Mouse (Mus musculus) left cerebral cortex, postnatal 36 days (tissue): Measurements from ENCODE around the gene Rpl23. TPM values are rescaled to one million over a fixed set of nuclear protein-coding genes. Genes with fewer than 3 reads are reported as not detected.

Source experiments
- DNase-seq, 2 experiments: peaks; one replicate each; pipeline ENCODE4 v3.0.0; 2021 to 2022; ENCODE audit warnings: low spot score in 2 of 2, mixed read lengths in 1 of 2
- intact Hi-C: fragments of 180-260 bp; cut with DNase I; formaldehyde crosslinking; loops from one replicate; pipeline ENCODE4 v1.15.1; 2025
- total RNA-seq, 2 experiments: library from RNA; stranded (reverse); gene quantifications; 2 replicates each; pipeline ENCODE4 v1.2.3; 2021

Gene Rpl23
- 100 to 1,000 TPM; 330 to 339 TPM for total RNA-seq

- intact Hi-C loops, result loop anchor here (1.0 to 2.0 kb wide), 3 partner anchors 15 to 101 kb away; partner anchors contain the start of gene Cwc25
- peak; percentile 99 for DNase-seq
Observed at GRCm38 (mm10) chr11:97781832-97782563, at the start of gene Rpl23. Gene Rpl23, minus strand, starts transcription at chr11:97782437.

- no peak for DNase-seq
Observed at GRCm38 (mm10) chr11:97832001-97832400, 49.8 kb upstream of the Rpl23 start.

GRCm38 (mm10) chr11:97830501-97830900, 48.3 kb upstream of the Rpl23 start:
- intact Hi-C loops, result no loop called here
- no peak for DNase-seq

More at GRCm38 (mm10) chr11:97832001-97832400, 49.8 kb upstream of the Rpl23 start:
- intact Hi-C loops, result no loop called here

DNA sequence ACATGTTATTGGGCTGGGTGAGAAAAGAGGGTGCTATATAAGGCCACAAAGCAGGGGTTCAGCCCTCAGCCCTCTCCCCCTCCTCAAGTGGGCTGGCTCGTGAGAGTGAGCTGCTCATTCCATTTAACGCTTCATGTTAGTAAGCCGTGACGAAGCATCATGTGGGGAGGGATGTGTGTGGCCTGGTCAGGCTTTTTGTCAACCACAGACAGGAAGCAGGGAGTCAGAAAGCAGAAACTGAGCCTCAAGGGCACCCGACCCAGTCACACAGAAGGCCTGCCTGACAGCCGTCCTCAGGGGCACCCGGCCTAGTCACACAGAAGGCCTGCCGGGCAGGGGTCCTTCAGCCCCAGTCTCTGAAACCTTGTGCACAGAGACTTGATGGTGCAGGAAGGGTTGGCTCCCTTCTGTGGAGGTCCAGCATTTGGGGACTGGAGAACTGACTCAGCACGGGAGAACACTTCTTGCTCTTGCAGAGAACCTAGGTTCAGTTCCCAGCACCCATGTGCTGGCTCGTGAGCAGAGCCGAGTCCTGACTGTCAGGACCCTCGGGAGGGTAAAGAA, 47.8 kb upstream of the Rpl23 start:
- no peak for DNase-seq
- intact Hi-C loops, result no loop called here

- no peak for DNase-seq
- intact Hi-C loops, result no loop called here
Observed at GRCm38 (mm10) chr11:97829365-97829764, 47.1 kb upstream of the Rpl23 start.

- intact Hi-C loops, result no loop called here
- DNase-seq, result no peak
Observed at GRCm38 (mm10) chr11:97827654-97828053, 45.4 kb upstream of the Rpl23 start.

GRCm38 (mm10) chr11:97826414-97826813, 44.2 kb upstream of the Rpl23 start:
- intact Hi-C loops, result no loop called here

GRCm38 (mm10) chr11:97825971-97826370, 43.7 kb upstream of the Rpl23 start:
- intact Hi-C loops, result no loop called here
- no peak for DNase-seq

More at GRCm38 (mm10) chr11:97826414-97826813, 44.2 kb upstream of the Rpl23 start:
- DNase-seq, result no peak

GRCm38 (mm10) chr11:97825295-97825694, 43.1 kb upstream of the Rpl23 start:
- intact Hi-C loops, result no loop called here
- no peak for DNase-seq

GRCm38 (mm10) chr11:97824895-97825294, 42.7 kb upstream of the Rpl23 start:
- intact Hi-C loops, result no loop called here
- DNase-seq, result no peak

GRCm38 (mm10) chr11:97824168-97824567, 41.9 kb upstream of the Rpl23 start:
- intact Hi-C loops, result no loop called here
- no peak for DNase-seq

- DNase-seq, result no peak
- intact Hi-C loops, result no loop called here
Observed at GRCm38 (mm10) chr11:97822840-97823603, 40.8 kb upstream of the Rpl23 start.

DNA sequence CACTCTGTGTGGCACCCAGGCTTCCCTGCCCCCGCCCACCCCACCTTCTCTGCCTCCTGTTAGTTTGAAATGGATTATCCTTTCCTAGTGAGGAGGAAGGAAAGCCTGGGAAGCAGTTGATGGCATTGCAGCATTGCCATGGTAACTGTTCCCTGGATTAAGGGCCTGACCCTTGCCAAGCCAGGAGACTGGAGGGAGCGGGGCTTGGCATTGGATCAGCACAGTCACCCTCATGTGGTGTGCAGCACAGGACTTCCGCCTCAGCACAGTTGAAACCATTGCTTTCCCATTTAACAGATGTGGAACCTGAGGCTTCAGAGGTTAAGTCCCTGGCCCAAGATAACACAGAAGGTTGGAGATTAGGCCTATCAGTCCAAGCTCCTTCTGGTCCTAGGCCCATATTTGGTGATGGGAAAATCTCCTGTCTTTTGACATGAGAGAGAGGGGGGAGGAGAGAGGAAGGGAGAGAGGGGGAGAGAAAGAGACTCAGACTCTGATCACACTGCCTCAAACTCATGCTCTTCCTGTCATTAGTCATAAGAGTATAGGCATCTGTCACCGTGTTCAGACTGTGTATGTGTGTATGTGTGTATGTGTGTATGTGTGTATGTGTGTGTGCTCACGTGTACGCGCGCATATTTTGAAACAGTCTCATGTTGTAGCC, 39.3 kb upstream of the Rpl23 start:
- DNase-seq, result no peak
- intact Hi-C loops, result no loop called here

GRCm38 (mm10) chr11:97820840-97821239, 38.6 kb upstream of the Rpl23 start:
- intact Hi-C loops, result no loop called here
- no peak for DNase-seq

GRCm38 (mm10) chr11:97819923-97820322, 37.7 kb upstream of the Rpl23 start:
- intact Hi-C loops, result no loop called here
- DNase-seq, result no peak

GRCm38 (mm10) chr11:97819102-97819501, 36.9 kb upstream of the Rpl23 start:
- intact Hi-C loops, result no loop called here
- no peak for DNase-seq

GRCm38 (mm10) chr11:97818571-97818970, 36.3 kb upstream of the Rpl23 start:
- no peak for DNase-seq
- intact Hi-C loops, result no loop called here

DNA sequence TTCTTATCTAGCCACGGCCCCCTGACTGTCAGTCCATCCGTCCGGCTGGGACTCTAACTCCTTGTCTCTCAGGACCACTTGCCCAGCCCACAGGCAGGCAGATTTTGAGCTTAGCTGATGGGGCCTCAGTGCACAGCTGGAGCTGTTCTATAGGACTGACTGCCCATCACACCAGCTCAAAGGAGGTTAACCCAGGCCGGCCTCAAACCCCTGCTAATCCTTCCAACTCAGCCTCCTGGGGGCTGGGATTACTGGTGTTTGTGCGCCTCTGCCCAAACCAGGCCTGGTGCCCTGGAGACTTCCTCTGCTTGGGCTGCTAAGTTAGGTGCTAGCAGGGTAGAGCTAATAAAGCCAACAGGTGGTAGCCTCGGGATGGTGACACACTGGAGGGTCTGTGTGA, 35.8 kb upstream of the Rpl23 start:
- no peak for DNase-seq
- intact Hi-C loops, result no loop called here

DNA sequence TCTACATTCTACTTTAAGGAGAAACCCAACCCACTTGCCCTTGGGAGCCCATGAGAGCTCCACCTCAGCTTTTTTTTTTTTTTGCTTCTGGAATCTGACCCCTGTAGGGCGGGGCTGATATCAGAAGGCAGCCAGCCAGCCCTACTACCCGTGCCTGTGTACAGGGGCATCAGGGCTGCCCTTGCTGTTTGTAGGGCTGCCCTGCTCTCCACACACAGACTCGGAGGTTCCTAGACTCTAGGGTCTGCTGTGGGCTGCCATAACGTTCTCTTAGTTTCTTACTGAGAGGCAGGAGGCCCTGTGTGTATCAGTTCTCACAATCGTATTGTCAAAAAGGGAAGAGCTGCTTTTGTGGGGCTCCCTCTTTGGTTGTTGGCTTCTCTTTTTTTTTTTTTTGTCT, 35.1 kb upstream of the Rpl23 start:
- DNase-seq, result no peak
- intact Hi-C loops, result no loop called here

GRCm38 (mm10) chr11:97816916-97817315, 34.7 kb upstream of the Rpl23 start:
- intact Hi-C loops, result no loop called here

More at GRCm38 (mm10) chr11:97816916-97817315, 34.7 kb upstream of the Rpl23 start:
- no peak for DNase-seq
